Mouse (Mus musculus): ENCODE results near the gene Arhgap10.

DNA sequence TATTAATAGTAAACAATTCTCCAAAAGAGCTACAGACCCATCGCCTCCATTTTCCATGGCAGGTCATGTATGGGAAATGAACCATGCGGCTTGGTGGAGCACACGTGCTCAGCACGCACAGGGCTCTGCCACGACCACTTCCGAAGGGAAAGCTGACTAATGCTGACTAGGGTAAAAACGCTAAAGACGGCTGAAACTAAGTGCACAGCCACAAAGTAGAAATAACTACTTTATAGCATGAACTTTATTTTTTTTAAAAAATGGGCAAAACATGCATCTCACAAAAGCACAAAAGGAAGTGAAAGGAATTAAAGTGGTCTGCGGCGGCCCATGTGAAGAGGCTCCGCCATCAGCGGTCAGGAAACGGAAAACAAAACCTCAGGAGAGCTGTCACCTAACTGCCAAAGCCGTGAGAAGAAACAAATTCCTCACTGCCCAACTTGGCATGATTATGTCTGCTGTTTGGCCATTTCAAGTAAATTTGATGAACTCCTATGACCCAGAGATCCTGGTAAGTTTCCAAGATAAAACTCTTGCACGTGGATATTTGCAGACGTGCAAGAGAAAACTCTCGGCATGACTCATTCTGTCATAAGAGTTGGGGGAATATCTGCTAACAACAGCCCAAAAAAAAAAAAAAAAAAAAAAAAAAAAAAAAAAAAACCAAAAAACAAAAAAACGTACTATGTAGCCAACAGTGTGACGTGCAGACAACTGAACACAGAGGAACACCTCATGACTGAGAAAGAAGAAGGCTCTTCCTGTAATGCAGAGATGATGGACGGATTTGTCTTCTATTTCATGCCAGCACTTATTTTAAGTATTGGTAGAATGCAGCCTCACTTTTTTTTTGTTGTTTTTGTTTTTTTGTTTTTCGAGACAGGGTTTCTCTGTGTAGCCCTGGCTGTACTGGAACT, 66.0 kb downstream of the Arhgap10 start:
- TF ChIP-seq CTCF (IDR thresholded peaks at IDR 0.05; ENCODE audit: extremely low read depth, insufficient read depth, low read length) (no peak), POLR2A (IDR thresholded peaks at IDR 0.05; ENCODE audit: extremely low read depth, insufficient read depth, low read length) (no peak)
